Mouse (Mus musculus): ENCODE results near the gene Tnpo1. TPM values are rescaled to one million over a fixed set of nuclear protein-coding genes. Genes with fewer than 3 reads are reported as not detected.

Tnpo1 gene
- polyA plus RNA-seq, 1 experiment from 2014 or later = 20.7 TPM

DNA sequence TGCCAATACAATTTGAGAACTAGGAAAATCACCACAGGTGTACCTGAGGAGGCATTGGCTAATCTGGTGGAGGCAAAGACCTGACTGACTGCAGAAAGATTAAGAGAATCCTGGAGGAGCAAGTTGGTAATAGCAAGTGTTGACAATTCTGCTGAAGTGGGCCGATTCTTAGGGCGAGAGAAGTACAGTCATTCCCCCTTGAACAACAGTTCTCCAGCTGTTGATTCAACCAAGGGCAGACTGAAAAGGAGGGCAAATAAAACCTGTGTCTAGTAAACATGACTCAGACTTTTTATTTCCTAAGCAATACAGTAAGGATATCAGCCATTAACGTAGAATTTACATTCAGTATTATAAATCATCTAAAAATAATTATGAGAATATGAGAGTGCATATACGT, 10.6 kb downstream of the Tnpo1 start:
- Histone ChIP-seq H3K4me1 (replicated peaks; ENCODE audit: control insufficient read depth, insufficient read depth) (peaks cover 14% of the 10 kb centered on the region), H3K36me3 (ENCODE audit: control insufficient read depth, insufficient read depth, low read length) (no peaks in the 10 kb centered on the region), H3K27me3 (ENCODE audit: control insufficient read depth, insufficient read depth, low read length) (no peaks in the 10 kb centered on the region), H3K9ac (ENCODE audit: low read length) (no peak overlapping the region), H3K27ac (replicated peaks) (no peak overlapping the region), H3K4me2 (replicated peaks; ENCODE audit: low read depth) (no peak overlapping the region), H3K4me3 (ENCODE audit: low read depth, low read length) (no peak overlapping the region), H3K9me3 (ENCODE audit: control insufficient read depth, low read length) (no peaks in the 10 kb centered on the region)
- WGBS = 36% methylated on average over 4 of the region's 4 CpGs
- ATAC-seq (ENCODE audit: low FRiP score, low TSS enrichment) (peak; percentile 55; the same call in 1 of the 2 replicates), DNase-seq (ENCODE audit: low spot score) (no peak)
- TF ChIP-seq CTCF (IDR thresholded peaks at IDR 0.05; ENCODE audit: low read depth) = no peak
- TF ChIP-seq EP300 (optimal IDR thresholded peaks at IDR 0.05) = no peak

DNA sequence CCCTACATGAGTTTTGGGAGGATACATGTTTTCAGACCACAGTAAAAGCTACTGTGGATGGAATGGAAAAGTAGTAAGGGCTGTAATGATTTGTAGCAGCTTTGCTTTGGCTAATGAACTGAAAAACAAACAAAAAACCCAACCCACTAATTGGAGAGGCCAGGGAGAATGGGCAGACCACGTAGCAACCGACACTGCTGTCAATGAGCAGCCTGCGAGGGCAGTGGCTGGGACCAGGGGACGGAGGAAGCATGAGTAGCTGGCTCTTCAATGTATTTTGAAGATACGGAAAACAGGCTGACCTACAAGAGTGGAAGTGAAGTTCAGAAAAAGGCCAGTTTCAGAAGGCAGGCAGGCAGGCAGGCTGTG, 11.4 kb downstream of the Tnpo1 start:
- WGBS = 39% methylated on average over 5 of the region's 5 CpGs
- Histone ChIP-seq H3K27me3 (ENCODE audit: control insufficient read depth, insufficient read depth, low read length) (no peaks in the 10 kb centered on the region), H3K27ac (replicated peaks) (peak overlapping the region; percentile 63; the same call in 1 of the 2 replicates), H3K9me3 (ENCODE audit: control insufficient read depth, low read length) (no peaks in the 10 kb centered on the region), H3K4me2 (replicated peaks; ENCODE audit: low read depth) (no peak overlapping the region; the same call in 1 of the 2 replicates), H3K4me3 (ENCODE audit: low read depth, low read length) (no peak overlapping the region), H3K36me3 (ENCODE audit: control insufficient read depth, insufficient read depth, low read length) (no peaks in the 10 kb centered on the region), H3K4me1 (replicated peaks; ENCODE audit: control insufficient read depth, insufficient read depth) (peaks cover 14% of the 10 kb centered on the region), H3K9ac (ENCODE audit: low read length) (0 out of 2 replicates have a peak overlapping the region, but pooled peaks have one; percentile 8)
- ATAC-seq (ENCODE audit: low FRiP score, low TSS enrichment) (no peak), DNase-seq (ENCODE audit: low spot score) (no peak)
- no peak for TF ChIP-seq CTCF (IDR thresholded peaks at IDR 0.05; ENCODE audit: low read depth)
- no peak for TF ChIP-seq EP300 (optimal IDR thresholded peaks at IDR 0.05)

- DNase-seq (ENCODE audit: low spot score) (no peak), ATAC-seq (ENCODE audit: low FRiP score, low TSS enrichment) (no peak)
- H3K4me1 ChIP-seq (replicated peaks; ENCODE audit: control insufficient read depth, insufficient read depth) = peaks cover 14% of the 10 kb centered on the region
- TF ChIP-seq CTCF (IDR thresholded peaks at IDR 0.05; ENCODE audit: low read depth) = no peak
- TF ChIP-seq EP300 (optimal IDR thresholded peaks at IDR 0.05) = no peak
- 58% methylated on average over 14 of the region's 14 CpGs for WGBS
- H3K9ac ChIP-seq (ENCODE audit: low read length) = no peak overlapping the region
- peak overlapping the region; percentile 63; the same call in 1 of the 2 replicates for H3K27ac ChIP-seq (replicated peaks)
- no peaks in the 10 kb centered on the region for H3K9me3 ChIP-seq (ENCODE audit: control insufficient read depth, low read length)
- no peaks in the 10 kb centered on the region for H3K27me3 ChIP-seq (ENCODE audit: control insufficient read depth, insufficient read depth, low read length)
- H3K4me3 ChIP-seq (ENCODE audit: low read depth, low read length) = no peak overlapping the region
- H3K4me2 ChIP-seq (replicated peaks; ENCODE audit: low read depth) = no peak overlapping the region
- no peaks in the 10 kb centered on the region for H3K36me3 ChIP-seq (ENCODE audit: control insufficient read depth, insufficient read depth, low read length)
Measured at GRCm38 (mm10) chr13:98914010-98914843, 12.0 kb downstream of the Tnpo1 start.

- WGBS = 68% methylated on average over 7 of the region's 7 CpGs
- no peaks in the 10 kb centered on the region for H3K36me3 ChIP-seq (ENCODE audit: control insufficient read depth, insufficient read depth, low read length)
- peaks cover 14% of the 10 kb centered on the region for H3K4me1 ChIP-seq (replicated peaks; ENCODE audit: control insufficient read depth, insufficient read depth)
- DNase-seq (ENCODE audit: low spot score) (no peak), ATAC-seq (ENCODE audit: low FRiP score, low TSS enrichment) (no peak)
- no peak for TF ChIP-seq EP300 (optimal IDR thresholded peaks at IDR 0.05)
- TF ChIP-seq CTCF (IDR thresholded peaks at IDR 0.05; ENCODE audit: low read depth) = no peak
- no peaks in the 10 kb centered on the region for H3K9me3 ChIP-seq (ENCODE audit: control insufficient read depth, low read length)
- no peaks in the 10 kb centered on the region for H3K27me3 ChIP-seq (ENCODE audit: control insufficient read depth, insufficient read depth, low read length)
- no peak overlapping the region for H3K9ac ChIP-seq (ENCODE audit: low read length)
- no peak overlapping the region for H3K4me3 ChIP-seq (ENCODE audit: low read depth, low read length)
- no peak overlapping the region for H3K27ac ChIP-seq (replicated peaks)
- H3K4me2 ChIP-seq (replicated peaks; ENCODE audit: low read depth) = no peak overlapping the region
Measured at GRCm38 (mm10) chr13:98913196-98913595, 13.0 kb downstream of the Tnpo1 start.

GRCm38 (mm10) chr13:98912602-98913001, 13.6 kb downstream of the Tnpo1 start:
- Histone ChIP-seq H3K27ac (replicated peaks) (no peak overlapping the region), H3K36me3 (ENCODE audit: control insufficient read depth, insufficient read depth, low read length) (no peaks in the 10 kb centered on the region), H3K4me1 (replicated peaks; ENCODE audit: control insufficient read depth, insufficient read depth) (peaks cover 14% of the 10 kb centered on the region), H3K9me3 (ENCODE audit: control insufficient read depth, low read length) (no peaks in the 10 kb centered on the region), H3K27me3 (ENCODE audit: control insufficient read depth, insufficient read depth, low read length) (no peaks in the 10 kb centered on the region), H3K9ac (ENCODE audit: low read length) (no peak overlapping the region), H3K4me2 (replicated peaks; ENCODE audit: low read depth) (no peak overlapping the region), H3K4me3 (ENCODE audit: low read depth, low read length) (no peak overlapping the region)
- TF ChIP-seq CTCF (IDR thresholded peaks at IDR 0.05; ENCODE audit: low read depth) (peak; percentile 26; the same call in 1 of the 2 replicates), EP300 (optimal IDR thresholded peaks at IDR 0.05) (no peak)
- ATAC-seq (ENCODE audit: low FRiP score, low TSS enrichment) = peak; percentile 26; the same call in 1 of the 2 replicates
- 55% methylated on average over 8 of the region's 8 CpGs for WGBS
- DNase-seq (ENCODE audit: low spot score) = no peak

GRCm38 (mm10) chr13:98910801-98911200, 15.4 kb downstream of the Tnpo1 start:
- H3K9me3 ChIP-seq (ENCODE audit: control insufficient read depth, low read length) = no peaks in the 10 kb centered on the region
- H3K36me3 ChIP-seq (ENCODE audit: control insufficient read depth, insufficient read depth, low read length) = no peaks in the 10 kb centered on the region
- no peak overlapping the region for H3K4me2 ChIP-seq (replicated peaks; ENCODE audit: low read depth)
- no peak for DNase-seq (ENCODE audit: low spot score)
- no peak overlapping the region for H3K27ac ChIP-seq (replicated peaks)
- H3K4me3 ChIP-seq (ENCODE audit: low read depth, low read length) = no peak overlapping the region
- H3K27me3 ChIP-seq (ENCODE audit: control insufficient read depth, insufficient read depth, low read length) = no peaks in the 10 kb centered on the region
- H3K9ac ChIP-seq (ENCODE audit: low read length) = no peak overlapping the region
- TF ChIP-seq CTCF (IDR thresholded peaks at IDR 0.05; ENCODE audit: low read depth) (no peak), EP300 (optimal IDR thresholded peaks at IDR 0.05) (no peak)
- peaks cover 14% of the 10 kb centered on the region for H3K4me1 ChIP-seq (replicated peaks; ENCODE audit: control insufficient read depth, insufficient read depth)
- ATAC-seq (ENCODE audit: low FRiP score, low TSS enrichment) = no peak
- 68% methylated on average over 3 of the region's 3 CpGs for WGBS

Data from stomach, postnatal 0 days (tissue).